Comparison of ENCODE assay signal across 15 mouse cellular contexts in genomic region chr6:70088041-70088440, GRCm38 (mm10).
"Had no signal": no experiment of that assay in that cellular context is flagged by ENCODE, and none has a peak within 500 bp of the region (broad histone marks: within the 10 kb centered on the region; RNA-seq: fewer than 3 reads in every experiment).

No protein-coding gene starts in this region.

- DNase-seq: liver, postnatal 0 days; lung, adult 2 months; lung, postnatal 14 days; lung, postnatal 36 days; retina, postnatal 1 day; right cerebral cortex, postnatal 14 days; thymus, adult 2 months; thymus, postnatal 14 days; thymus, postnatal 36 days had no signal

- H3K9me3 ChIP-seq: lung, embryonic 15.5 days; midbrain, embryonic 13.5 days; midbrain, embryonic 15.5 days; neural tube, embryonic 12.5 days; stomach, embryonic 15.5 days had no signal

- H3K4me1 ChIP-seq: lung, embryonic 15.5 days; megakaryocyte, embryonic 14.5 days; midbrain, embryonic 13.5 days; midbrain, embryonic 15.5 days; neural tube, embryonic 12.5 days; stomach, embryonic 15.5 days had no signal

- H3K27me3 ChIP-seq: lung, embryonic 15.5 days; megakaryocyte, embryonic 14.5 days; midbrain, embryonic 13.5 days; midbrain, embryonic 15.5 days; neural tube, embryonic 12.5 days; stomach, embryonic 15.5 days had no signal

- H3K4me3 ChIP-seq: lung, embryonic 15.5 days; megakaryocyte, embryonic 14.5 days; midbrain, embryonic 13.5 days; midbrain, embryonic 15.5 days; neural tube, embryonic 12.5 days; stomach, embryonic 15.5 days had no signal

- H3K36me3 ChIP-seq: lung, embryonic 15.5 days; midbrain, embryonic 13.5 days; midbrain, embryonic 15.5 days; neural tube, embryonic 12.5 days; stomach, embryonic 15.5 days had no signal
